Mouse (Mus musculus) neural tube, embryonic 13.5 days (tissue): Measurements from ENCODE around the gene Cenpc1. TPM values are rescaled to one million over a fixed set of nuclear protein-coding genes. Genes with fewer than 3 reads are reported as not detected.

Experiments
- ATAC-seq: fragments of 200-750 bp; cut with Nextera tagmentation; 2 replicates; pipeline ENCODE4 v1.8.0; 2017; ENCODE audit warnings: low read depth, mild to moderate bottlenecking, moderate TSS enrichment, moderate library complexity
- H3K27ac ChIP-seq: fragments of 300-500 bp; sonication (generic); replicated peaks from 2 replicates; pipeline ENCODE4 v1.5.1; 2015; ENCODE audit warnings: moderate library complexity, mild to moderate bottlenecking, inconsistent platforms
- H3K27me3 ChIP-seq: fragments of 300-500 bp; sonication (generic); 2 replicates; pipeline ENCODE4 v1.6.1; 2015; ENCODE audit warnings: mild to moderate bottlenecking, inconsistent platforms
- H3K36me3 ChIP-seq: fragments of 300-500 bp; sonication (generic); 2 replicates; pipeline ENCODE4 v1.6.1; 2015; ENCODE audit warnings: mild to moderate bottlenecking, inconsistent platforms
- H3K4me1 ChIP-seq: fragments of 300-500 bp; sonication (generic); replicated peaks from 2 replicates; pipeline ENCODE4 v1.6.1; 2015; ENCODE audit warnings: inconsistent platforms
- H3K4me2 ChIP-seq: fragments of 300-500 bp; sonication (generic); 2 replicates; pipeline ENCODE4 v1.6.1; 2015; ENCODE audit warnings: inconsistent platforms, mild to moderate bottlenecking, moderate library complexity
- H3K4me3 ChIP-seq: fragments of 300-500 bp; sonication (generic); 2 replicates; pipeline ENCODE4 v1.5.1; 2015; ENCODE audit warnings: mild to moderate bottlenecking, inconsistent platforms
- H3K9ac ChIP-seq: fragments of 300-500 bp; sonication (generic); 2 replicates; pipeline ENCODE4 v1.6.1; 2015; ENCODE audit warnings: moderate library complexity, mild to moderate bottlenecking, inconsistent platforms
- H3K9me3 ChIP-seq: fragments of 300-500 bp; sonication (generic); 2 replicates; pipeline ENCODE4 v1.6.1; 2016; ENCODE audit warnings: inconsistent platforms
- WGBS: fragments of 180-500 bp; shearing (Covaris S2); methylation state at CpG from one replicate; pipeline ENCODE4 v1.1.7; 2015; 5-methylcytosine and 5-hydroxymethylcytosine counted together
- polyA plus RNA-seq: library from polyadenylated mRNA; unstranded; fragments of >200 nt; fragmentation: Nextera tagmentation; extraction: Ambion mirVana; gene quantifications from 2 replicates; pipeline ENCODE4 v1.2.1, GENCODE M21; 2015

Gene Cenpc1
- 36.0 and 40.5 TPM in 2 replicates for polyA plus RNA-seq

DNA sequence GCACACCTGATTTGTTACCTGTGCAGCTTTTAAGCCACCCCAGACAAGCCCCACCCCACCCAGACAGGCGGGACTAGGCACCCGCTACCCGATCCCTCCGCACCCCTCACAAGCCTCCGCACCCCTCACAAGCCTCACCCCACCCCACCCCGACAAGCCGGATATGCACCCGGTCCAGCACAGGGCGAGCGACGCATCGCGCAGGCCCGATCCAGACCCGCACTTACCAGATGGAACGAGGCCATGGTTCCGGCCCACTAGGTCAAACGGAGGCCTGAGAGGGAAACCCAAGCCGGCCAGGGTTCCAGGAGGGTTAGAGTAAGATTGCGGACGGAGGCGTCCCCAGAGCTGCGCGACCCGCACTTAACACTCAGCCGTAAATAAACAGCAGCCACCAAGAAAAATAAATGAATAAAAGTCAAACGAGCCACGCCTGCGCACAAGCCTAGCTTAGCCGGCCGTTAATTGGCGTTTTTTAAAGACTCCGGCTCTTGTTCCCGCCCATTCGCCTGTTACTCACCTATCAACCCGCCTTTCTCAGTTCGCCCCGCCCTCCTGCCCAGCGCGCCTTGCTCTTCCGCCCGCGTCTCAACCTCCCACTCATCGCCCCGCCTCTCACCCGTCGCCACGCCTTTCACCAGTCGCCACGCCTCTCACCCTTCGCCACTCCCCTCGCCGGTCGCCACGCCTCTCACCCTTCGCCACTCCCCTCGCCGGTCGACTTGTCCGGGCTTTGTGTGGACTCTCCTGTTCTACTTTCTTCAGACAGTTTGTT is at the start of gene Cenpc1:
Gene Cenpc1, minus strand, starts transcription at position 483 of the 775 bp plus-strand sequence.
- H3K9ac ChIP-seq: peak within 1 kb of the TSS; percentile 89
- no peaks in the 10 kb centered on the region for H3K27me3 ChIP-seq
- under 1% methylated on average over 60 of the region's 60 CpGs for WGBS
- H3K4me3 ChIP-seq: peak within 1 kb of the TSS; percentile 80
- no peaks in the 10 kb centered on the region for H3K9me3 ChIP-seq
- peak; percentile 96 for ATAC-seq
- H3K36me3 ChIP-seq: no peaks in the 10 kb centered on the region
- H3K4me1 ChIP-seq: peaks cover 20% of the 10 kb centered on the region
- peak within 1 kb of the TSS; percentile 90 for H3K27ac ChIP-seq
- H3K4me2 ChIP-seq: peak within 1 kb of the TSS; percentile 55

DNA sequence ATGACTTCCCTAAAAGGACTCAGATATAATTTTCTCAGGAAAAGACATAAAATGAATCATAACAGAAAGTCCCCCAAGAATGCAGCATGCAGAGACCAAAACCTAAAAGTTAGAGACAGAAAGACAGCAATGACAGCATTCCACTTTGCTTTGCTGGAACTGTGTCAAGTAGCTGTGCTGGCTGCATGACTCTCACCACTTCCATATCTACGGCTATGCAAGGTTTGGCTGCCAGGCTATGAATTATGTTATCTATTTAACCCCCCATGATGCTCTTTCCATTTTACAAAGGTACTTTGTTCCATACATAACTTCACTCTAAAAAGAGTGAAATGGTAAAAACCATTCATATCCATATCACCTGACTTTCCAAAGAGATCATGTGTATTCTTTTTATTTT is 48.6 kb upstream of the Cenpc1 start:
- peaks cover 33% of the 10 kb centered on the region for H3K36me3 ChIP-seq
- 83% methylated on average over 1 of the region's 1 CpGs for WGBS
- no peak for ATAC-seq
- H3K4me2 ChIP-seq: no peak overlapping the region
- no peak overlapping the region for H3K9ac ChIP-seq
- H3K27me3 ChIP-seq: no peaks in the 10 kb centered on the region
- H3K4me1 ChIP-seq: no peaks in the 10 kb centered on the region
- H3K4me3 ChIP-seq: no peak overlapping the region
- no peaks in the 10 kb centered on the region for H3K9me3 ChIP-seq
- H3K27ac ChIP-seq: no peak overlapping the region

DNA sequence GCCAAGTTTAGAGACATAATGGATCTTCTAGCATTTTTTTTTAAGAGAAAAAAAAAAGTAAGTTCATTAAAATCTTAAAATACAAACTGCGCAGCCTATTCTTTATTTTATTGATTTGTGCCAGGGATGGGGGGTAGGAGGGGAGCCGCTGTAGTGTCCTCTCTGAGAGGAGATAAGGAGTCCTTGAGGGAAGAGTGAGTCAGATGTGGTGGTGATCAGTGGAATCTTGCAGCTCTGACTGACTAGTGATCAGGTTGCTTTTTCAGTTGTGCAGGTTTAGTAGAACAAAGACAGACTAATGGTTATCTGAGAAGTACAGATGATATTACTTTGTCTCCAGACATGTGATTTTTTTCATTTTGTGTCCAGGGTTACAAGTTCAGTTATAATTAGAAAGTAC is 47.7 kb upstream of the Cenpc1 start:
- Histone ChIP-seq H3K9me3 (no peaks in the 10 kb centered on the region), H3K4me3 (no peak overlapping the region), H3K27me3 (no peaks in the 10 kb centered on the region), H3K4me1 (no peaks in the 10 kb centered on the region), H3K4me2 (no peak overlapping the region), H3K36me3 (peaks cover 26% of the 10 kb centered on the region), H3K27ac (no peak overlapping the region), H3K9ac (no peak overlapping the region)
- ATAC-seq: no peak
- 99% methylated on average over 2 of the region's 2 CpGs for WGBS

DNA sequence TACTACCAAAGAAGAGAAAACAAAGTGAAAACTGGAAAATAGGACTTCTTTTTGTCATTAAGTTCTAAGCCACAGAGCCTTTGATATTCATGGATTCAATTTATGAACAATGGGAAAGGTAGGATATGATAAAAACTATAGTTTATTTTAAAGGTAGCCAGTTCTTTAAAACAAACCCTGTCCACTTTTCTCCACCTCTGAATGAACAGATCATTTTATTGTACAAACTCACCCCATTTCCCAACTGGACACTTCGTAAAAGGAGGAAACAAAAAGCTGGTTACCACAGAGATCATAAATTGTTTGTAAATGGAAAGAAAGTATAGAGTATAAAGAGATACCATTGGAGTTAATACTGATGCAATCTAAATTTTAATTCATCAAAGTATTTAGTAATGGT is 45.7 kb upstream of the Cenpc1 start:
- Histone ChIP-seq H3K4me2 (no peak overlapping the region), H3K27me3 (no peaks in the 10 kb centered on the region), H3K4me1 (no peaks in the 10 kb centered on the region), H3K9me3 (no peaks in the 10 kb centered on the region), H3K9ac (no peak overlapping the region), H3K27ac (no peak overlapping the region), H3K36me3 (peaks cover 27% of the 10 kb centered on the region), H3K4me3 (no peak overlapping the region)
- 90% methylated on average over 1 of the region's 1 CpGs for WGBS
- no peak for ATAC-seq

DNA sequence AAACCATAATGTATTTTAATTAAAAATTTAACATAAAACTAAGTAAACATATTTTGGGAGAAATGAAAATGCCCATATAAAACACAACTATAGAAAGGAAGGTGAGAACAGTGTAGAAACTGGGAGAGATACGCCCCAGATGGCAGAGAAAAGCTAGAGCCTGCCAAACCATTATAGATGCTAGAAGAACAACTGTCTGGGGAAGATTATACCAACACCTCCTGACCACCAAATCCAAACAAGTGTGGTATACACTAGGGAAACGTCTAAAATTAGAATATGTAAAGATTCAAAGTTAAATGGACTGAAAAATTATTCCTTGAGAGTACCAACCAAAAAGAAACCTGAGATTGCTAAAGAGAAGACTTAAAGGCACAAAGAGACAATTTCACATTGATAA is 41.2 kb upstream of the Cenpc1 start:
- H3K4me3 ChIP-seq: no peak overlapping the region
- H3K27ac ChIP-seq: no peak overlapping the region
- H3K36me3 ChIP-seq: peaks cover 26% of the 10 kb centered on the region
- no peak overlapping the region for H3K9ac ChIP-seq
- no peaks in the 10 kb centered on the region for H3K27me3 ChIP-seq
- no peaks in the 10 kb centered on the region for H3K9me3 ChIP-seq
- H3K4me1 ChIP-seq: no peaks in the 10 kb centered on the region
- 73% methylated on average over 2 of the region's 2 CpGs for WGBS
- ATAC-seq: no peak
- H3K4me2 ChIP-seq: no peak overlapping the region

DNA sequence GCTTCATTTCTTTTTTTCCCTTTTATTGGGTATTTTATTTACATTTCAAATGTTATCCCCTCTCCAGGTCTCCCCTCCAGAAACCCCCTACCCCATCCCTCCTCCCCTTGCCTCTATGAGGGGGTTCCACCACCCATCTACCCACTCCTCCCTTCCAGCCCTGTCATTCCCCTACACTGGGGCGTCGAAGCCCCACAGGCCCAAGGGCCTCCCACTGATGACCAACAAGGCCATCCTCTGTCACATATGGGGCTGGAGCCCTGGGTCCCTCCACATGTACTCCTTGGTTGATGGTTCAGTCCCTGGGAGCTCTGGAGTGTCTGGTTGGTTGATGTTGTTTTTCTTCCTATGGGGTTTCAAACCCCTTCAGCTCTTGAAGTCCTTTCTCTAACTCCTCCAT is 36.8 kb upstream of the Cenpc1 start:
- 0 out of 2 replicates have a peak, but pooled peaks cover 11% of the 10 kb centered on the region for H3K36me3 ChIP-seq
- no peak overlapping the region for H3K4me3 ChIP-seq
- no peak overlapping the region for H3K4me2 ChIP-seq
- no peak overlapping the region for H3K27ac ChIP-seq
- 100% methylated on average over 2 of the region's 2 CpGs for WGBS
- no peaks in the 10 kb centered on the region for H3K9me3 ChIP-seq
- no peaks in the 10 kb centered on the region for H3K4me1 ChIP-seq
- ATAC-seq: no peak
- H3K9ac ChIP-seq: no peak overlapping the region
- H3K27me3 ChIP-seq: no peaks in the 10 kb centered on the region

DNA sequence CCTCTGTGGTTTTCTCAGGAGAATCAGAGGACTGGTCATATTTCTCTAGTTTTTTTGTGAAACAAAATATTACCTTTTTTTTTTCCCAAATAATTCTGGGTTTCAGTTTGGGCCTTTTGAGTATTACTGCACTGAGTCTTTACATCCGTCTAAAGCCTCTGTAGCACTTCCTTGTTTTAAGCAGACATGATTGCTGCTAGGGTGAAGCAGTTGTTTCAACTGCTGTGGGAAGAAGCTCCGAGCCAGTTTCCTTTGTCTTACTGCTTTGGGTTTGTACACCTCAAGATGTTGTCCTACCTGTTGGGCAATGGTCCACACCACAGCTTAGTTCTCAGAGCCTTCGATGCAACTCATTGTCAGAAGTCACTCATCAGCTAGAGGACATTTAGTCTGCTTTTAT is 35.2 kb upstream of the Cenpc1 start:
- Histone ChIP-seq H3K4me1 (no peaks in the 10 kb centered on the region), H3K4me2 (no peak overlapping the region)
- 86% methylated on average over 3 of the region's 3 CpGs for WGBS

DNA sequence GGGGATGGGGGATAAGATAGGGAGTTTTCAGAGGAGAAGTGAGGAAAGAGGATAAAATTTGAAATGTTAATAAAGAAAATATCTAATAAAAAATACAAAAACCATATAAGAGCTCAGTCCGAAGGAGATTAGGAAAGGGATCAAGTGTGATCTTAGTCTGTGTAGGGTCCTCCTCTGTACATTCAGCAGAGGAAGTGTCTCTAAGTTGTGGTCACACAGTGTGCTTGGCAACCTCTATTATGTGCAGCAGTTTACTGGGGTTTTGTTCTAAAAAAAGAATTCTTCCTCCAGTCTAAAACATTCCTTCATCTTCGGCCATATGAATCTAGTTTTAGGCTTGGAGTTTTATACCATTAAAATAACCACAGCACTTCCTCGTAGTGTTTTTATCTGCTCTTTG is 33.6 kb upstream of the Cenpc1 start:
- Histone ChIP-seq H3K36me3 (0 out of 2 replicates have a peak, but pooled peaks cover 5% of the 10 kb centered on the region), H3K4me3 (no peak overlapping the region), H3K9me3 (no peaks in the 10 kb centered on the region), H3K27ac (no peak overlapping the region), H3K4me1 (no peaks in the 10 kb centered on the region), H3K4me2 (no peak overlapping the region), H3K9ac (no peak overlapping the region), H3K27me3 (no peaks in the 10 kb centered on the region)
- ATAC-seq: no peak
- 91% methylated on average over 3 of the region's 3 CpGs for WGBS

More for the DNA sequence above, 35.2 kb upstream of the Cenpc1 start:
- no peak for ATAC-seq
- H3K27ac ChIP-seq: no peak overlapping the region
- 0 out of 2 replicates have a peak, but pooled peaks cover 9% of the 10 kb centered on the region for H3K36me3 ChIP-seq
- H3K9ac ChIP-seq: no peak overlapping the region
- H3K27me3 ChIP-seq: no peaks in the 10 kb centered on the region
- H3K4me3 ChIP-seq: no peak overlapping the region
- H3K9me3 ChIP-seq: no peaks in the 10 kb centered on the region

DNA sequence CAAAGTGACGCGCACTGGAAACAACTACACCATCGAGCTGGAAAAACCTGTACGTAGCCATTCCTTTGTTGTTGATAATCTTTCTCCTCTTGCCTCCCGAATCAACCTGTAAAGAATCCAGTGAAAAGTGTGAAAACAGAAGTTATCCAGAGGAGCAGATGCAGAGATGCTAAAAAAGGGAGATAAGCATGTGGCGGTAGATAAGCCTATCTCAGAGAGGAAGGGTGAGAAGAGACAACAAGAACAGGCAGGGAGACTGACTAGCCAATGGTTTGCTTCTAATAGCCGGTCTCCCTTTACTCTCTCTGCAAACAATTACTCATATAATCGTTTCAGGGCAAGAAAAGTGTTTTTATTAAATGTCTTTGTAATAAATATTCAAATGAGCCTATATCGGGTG is 29.4 kb upstream of the Cenpc1 start:
- Histone ChIP-seq H3K9me3 (no peaks in the 10 kb centered on the region), H3K27ac (no peak overlapping the region), H3K36me3 (no peaks in the 10 kb centered on the region), H3K4me2 (no peak overlapping the region), H3K4me3 (no peak overlapping the region), H3K9ac (no peak overlapping the region), H3K27me3 (no peaks in the 10 kb centered on the region), H3K4me1 (no peaks in the 10 kb centered on the region)
- ATAC-seq: no peak
- 90% methylated on average over 9 of the region's 9 CpGs for WGBS

DNA sequence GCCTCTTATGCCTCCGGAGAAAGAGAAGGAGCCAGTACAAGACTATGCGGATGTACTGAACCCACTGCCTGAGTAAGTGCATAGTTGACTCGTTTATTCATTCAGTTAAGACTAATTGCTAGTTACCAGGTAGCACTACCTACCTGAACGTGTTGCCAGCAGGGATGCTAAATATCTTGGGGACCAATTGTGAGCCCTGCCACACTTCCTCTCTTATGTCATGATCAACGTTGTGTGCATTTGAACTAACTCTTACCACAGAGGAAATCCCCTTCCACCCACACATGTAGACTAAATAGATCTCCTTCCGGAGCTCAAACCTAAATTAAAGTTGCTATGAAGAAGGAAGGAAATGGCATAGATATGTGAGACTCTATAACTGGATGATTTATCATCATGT is 21.4 kb upstream of the Cenpc1 start:
- H3K27me3 ChIP-seq: no peaks in the 10 kb centered on the region
- no peak overlapping the region for H3K9ac ChIP-seq
- H3K27ac ChIP-seq: no peak overlapping the region
- WGBS: 87% methylated on average over 6 of the region's 6 CpGs
- H3K36me3 ChIP-seq: no peaks in the 10 kb centered on the region
- H3K4me2 ChIP-seq: no peak overlapping the region
- no peak for ATAC-seq
- no peaks in the 10 kb centered on the region for H3K9me3 ChIP-seq
- no peaks in the 10 kb centered on the region for H3K4me1 ChIP-seq
- no peak overlapping the region for H3K4me3 ChIP-seq

GRCm38 (mm10) chr5:86084979-86085378 is 19.6 kb upstream of the Cenpc1 start:
- no peaks in the 10 kb centered on the region for H3K4me1 ChIP-seq
- no peaks in the 10 kb centered on the region for H3K36me3 ChIP-seq
- no peak overlapping the region for H3K9ac ChIP-seq
- 84% methylated on average over 7 of the region's 7 CpGs for WGBS
- no peak for ATAC-seq
- no peak overlapping the region for H3K4me3 ChIP-seq
- no peaks in the 10 kb centered on the region for H3K27me3 ChIP-seq
- no peak overlapping the region for H3K27ac ChIP-seq
- no peaks in the 10 kb centered on the region for H3K9me3 ChIP-seq
- H3K4me2 ChIP-seq: no peak overlapping the region

- Histone ChIP-seq H3K27ac (no peak overlapping the region), H3K9me3 (no peaks in the 10 kb centered on the region), H3K4me2 (no peak overlapping the region), H3K36me3 (no peaks in the 10 kb centered on the region), H3K27me3 (no peaks in the 10 kb centered on the region), H3K9ac (no peak overlapping the region), H3K4me1 (no peaks in the 10 kb centered on the region), H3K4me3 (no peak overlapping the region)
- no peak for ATAC-seq
- WGBS: 83% methylated on average over 6 of the region's 6 CpGs
Observed at GRCm38 (mm10) chr5:86083987-86084386, 18.6 kb upstream of the Cenpc1 start.
